Mouse (Mus musculus) cerebellum, postnatal 14 days (tissue): ENCODE results near the gene Obox6.

ENCODE experiments used
- DNase-seq, 2 experiments: peaks; one replicate each; pipeline ENCODE4 v3.0.0; 2021; ENCODE audit warnings: mixed read lengths in 2 of 2

The Obox6 gene

DNA sequence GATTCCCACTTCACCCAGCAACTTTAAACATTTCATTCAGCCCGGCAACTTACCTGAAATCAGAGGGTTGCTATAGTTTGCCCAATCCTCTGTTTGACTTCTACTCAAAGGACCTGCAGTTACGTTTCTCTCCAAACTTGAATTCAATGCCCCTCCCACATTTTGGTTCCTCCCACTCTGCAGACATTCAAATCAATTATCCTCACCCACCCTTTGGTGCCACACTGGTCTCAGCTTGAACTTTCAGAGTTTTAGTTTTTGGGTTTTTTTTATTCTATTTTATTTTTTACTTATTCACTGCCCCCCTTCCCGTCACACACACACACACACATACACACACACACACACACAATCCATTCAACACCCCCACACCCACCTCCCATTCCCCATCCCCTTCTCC lies at the start of gene Obox6:
Gene Obox6, minus strand, starts transcription at position 101 of the 400 bp plus-strand sequence.
- no peak for DNase-seq

DNA sequence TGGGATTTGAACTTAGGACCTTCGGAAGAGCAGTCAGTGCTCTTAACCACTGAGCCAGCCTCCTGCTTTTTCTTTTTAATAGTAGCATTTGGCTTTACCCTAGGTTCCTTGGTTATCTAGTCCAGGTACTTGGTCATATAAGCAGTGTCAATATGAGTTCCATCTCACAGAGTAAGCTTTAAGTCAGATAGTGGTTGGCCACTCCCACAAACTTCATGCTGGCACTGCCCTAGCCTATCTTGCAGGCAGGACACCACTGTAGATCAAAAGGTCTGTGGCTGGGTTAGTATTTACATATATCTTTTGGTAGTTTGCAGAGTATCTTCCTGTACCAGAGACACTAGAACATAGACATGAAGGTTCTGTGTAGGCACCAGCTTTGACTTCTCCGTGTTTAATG lies 44.6 kb upstream of the Obox6 start:
- no peak for DNase-seq

DNA sequence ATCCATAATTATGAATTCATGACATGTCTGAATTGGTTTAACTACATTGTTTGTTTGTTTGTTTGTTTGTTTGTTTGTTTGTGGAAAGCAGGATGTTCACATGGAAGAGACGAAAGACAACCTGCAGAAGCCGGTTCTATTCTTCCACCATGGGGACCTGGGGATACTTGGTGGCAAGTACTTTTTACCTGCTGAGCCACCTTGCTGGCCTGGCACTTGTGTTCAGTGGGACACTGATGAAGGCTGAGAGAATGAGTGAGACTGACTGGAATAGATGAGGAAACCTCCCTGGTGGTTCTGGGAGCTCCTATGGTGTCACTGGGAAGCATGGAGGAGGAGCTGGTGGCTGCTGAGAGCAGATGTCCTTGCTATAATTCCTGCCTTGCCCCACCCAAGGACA lies 42.8 kb upstream of the Obox6 start, which contains the start of gene Crxos:
Gene Crxos, plus strand, starts transcription at position 301 of the 400 bp plus-strand sequence.
- no peak for DNase-seq

DNA sequence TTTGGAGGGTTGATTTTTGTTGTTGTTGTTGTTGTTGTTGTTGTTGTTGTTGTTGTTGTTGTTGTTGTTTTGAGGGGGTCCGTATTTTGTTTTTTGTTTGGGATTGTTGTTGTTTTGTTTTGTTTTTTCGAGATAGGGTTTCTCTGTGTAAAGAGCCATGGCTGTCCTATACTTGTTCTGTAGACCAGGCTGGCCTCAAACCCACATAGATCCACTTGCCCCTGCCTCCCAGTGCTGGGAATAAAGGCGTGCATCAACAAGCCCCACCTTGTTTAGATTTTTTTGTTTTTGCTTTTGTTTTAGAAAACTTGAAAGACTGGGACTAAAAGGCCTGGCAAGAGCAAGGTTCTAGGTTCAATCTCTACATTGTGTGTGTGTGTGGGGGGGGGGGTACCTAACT lies 42.4 kb upstream of the Obox6 start:
- DNase-seq, result no peak

DNA sequence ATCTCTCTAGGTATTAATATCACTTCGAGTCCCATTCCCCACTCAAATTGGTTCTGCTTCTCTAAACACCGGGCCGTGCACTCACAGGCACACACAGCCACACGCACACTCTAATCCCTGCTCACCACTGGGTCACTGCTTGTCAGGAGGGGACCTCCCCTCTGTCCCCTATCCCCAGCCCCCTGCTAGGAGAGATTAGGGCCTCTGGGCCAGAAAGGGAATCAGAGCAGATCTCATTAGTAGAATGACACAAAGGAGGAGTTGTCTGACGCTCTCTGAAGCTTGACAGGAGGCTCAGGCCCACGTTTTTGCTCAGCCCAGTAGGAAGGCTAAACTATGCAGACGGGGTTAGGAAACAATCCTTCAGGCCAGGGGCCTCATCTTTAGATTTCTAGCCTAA lies 41.9 kb upstream of the Obox6 start:
- DNase-seq, result no peak

DNA sequence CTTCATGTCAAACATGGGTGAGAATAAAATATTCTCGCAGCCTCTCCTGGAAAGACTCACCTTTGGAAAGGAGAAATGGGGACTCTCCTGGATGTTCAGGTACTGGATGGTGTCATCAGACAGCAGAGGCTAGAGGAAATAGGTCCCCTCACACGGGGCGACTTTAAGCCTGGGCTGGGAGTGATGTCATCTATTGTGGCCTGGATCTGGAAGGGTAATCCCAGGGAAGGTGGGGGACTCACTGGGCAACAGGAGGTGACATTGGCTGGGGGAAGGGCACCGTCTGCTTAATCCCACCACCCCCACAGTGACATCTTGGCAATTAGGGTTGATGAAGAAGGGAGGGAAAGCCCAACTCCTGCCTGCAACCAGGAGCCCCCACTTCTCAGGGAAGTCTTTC lies 40.3 kb upstream of the Obox6 start, which contains the start of gene Crx:
Gene Crx, minus strand, starts transcription at position 213 of the 400 bp plus-strand sequence.
- no peak for DNase-seq

DNA sequence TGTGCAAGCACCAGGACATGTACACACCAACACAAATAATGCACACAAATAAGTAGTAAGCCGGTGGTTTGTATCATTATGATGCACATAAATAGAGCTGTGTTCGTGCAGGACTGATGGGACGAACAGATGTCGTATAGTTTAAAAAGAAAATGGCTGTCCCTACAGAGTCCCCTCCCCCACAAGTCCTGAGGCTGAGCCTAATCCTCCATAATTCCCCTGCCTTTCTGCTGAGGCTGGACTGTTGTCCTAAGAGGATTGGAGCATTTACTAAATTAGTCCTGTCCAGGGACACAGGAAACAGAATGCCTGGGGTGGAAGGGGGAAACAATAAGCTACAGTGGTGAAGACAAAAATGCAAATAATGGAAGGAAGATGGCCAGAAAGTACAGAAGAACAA lies 24.6 kb upstream of the Obox6 start:
- no peak for DNase-seq

DNA sequence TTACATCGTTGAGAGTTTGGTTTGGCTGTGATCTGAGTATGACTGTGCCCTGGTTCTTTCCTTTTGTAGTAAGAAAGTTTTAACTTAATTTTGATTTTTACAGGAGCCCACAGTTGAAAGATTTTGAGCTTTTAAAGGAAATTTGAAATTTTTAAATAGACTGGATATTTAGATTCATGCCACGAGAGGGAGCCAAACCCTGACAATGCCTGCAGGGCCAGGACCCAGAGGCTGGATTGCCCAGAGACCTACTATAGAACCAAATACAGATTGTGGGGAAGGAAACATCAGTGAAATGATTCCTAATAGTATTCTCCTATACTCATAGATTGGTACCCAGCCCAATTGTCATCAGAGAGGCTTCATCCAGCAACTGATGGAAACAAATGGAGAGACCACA lies 20.2 kb upstream of the Obox6 start:
- peak in 1 of 2 experiments; percentile 3 for DNase-seq
